Mouse (Mus musculus): ENCODE results near the gene Pfn5.
"Not testable (repeated sequence)": the region's sequence is repeated elsewhere in the genome, so short reads cannot be mapped to it uniquely, and the experiment has no call there.

Pfn5 gene

GRCm38 (mm10) chrX:95557887-95558286 is at the start of gene Pfn5, which contains the start of gene Asb12:
Gene Pfn5 (plus strand): TSS chrX:95558104.
Gene Asb12 (minus strand): TSS chrX:95557987.
- DNase-seq (ENCODE audit: low read depth): no peak

DNA sequence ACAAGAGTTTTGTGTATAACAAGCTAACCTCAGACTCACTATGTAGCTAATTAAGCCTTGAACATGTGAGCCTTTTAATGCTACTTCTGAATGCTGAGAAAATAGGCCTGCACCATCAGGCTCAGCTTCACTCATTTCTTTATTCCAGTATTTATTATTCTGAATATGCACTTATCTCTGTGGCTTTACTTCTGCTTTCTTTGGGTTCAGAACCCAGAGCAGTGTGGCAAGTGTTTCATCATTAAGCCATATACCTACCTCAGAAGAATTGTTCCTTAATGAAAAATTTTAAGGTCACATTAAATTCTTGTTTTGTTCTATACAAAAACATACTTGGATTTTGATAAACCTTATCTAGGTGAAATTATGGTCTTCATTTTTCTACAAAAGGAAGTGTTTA is 34.0 kb upstream of the Pfn5 start:
- DNase-seq (ENCODE audit: low read depth): no peak

GRCm38 (mm10) chrX:95525166-95525565 is 32.7 kb upstream of the Pfn5 start:
- DNase-seq (ENCODE audit: low read depth): no peak

GRCm38 (mm10) chrX:95535493-95535892 is 22.4 kb upstream of the Pfn5 start:
- DNase-seq (ENCODE audit: low read depth): not testable (repeated sequence)

DNA sequence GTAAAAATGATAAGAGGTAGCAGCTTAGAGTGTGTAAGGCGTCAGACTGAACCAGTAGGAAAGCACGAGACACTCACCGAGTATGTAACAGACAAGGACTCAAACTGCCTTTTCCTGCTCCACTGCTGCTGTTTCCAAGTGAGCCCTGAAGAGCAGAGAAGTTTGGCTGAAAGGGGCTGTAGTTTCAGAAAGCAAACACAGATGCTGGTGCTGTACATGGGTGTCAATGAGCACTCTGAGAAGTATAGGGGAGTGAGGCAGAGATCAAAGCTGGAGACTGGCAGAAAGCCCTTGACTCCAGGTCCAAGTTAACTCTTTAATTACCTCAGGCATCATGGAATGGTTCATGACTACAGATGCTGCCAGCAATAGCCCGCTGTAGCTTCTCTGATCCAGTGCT is 3.6 kb upstream of the Pfn5 start:
- DNase-seq (ENCODE audit: low read depth): no peak

DNA sequence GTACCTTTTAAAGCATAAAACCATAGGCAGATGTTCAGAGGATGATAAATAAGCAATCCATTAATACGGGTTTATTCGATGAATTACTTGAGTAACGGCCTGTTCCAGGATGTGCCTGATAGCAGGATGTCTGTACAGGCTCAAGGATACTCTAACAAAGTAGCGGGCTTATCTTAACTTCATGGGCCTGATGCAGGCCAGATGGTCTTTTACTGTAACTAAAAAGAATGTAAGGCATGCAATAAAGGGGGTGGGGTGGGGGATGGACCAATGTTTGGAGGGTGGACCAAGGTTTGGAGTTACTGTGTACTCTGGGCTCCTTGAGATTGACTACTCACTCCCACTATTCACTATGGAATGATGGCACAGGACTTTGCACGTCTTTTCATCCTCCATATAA is 42.7 kb downstream of the Pfn5 start:
- no peak for DNase-seq (ENCODE audit: low read depth)

Data from NIH3T3 (cell line).